8 mouse cellular contexts compared by ENCODE assay signal in the genomic region with DNA sequence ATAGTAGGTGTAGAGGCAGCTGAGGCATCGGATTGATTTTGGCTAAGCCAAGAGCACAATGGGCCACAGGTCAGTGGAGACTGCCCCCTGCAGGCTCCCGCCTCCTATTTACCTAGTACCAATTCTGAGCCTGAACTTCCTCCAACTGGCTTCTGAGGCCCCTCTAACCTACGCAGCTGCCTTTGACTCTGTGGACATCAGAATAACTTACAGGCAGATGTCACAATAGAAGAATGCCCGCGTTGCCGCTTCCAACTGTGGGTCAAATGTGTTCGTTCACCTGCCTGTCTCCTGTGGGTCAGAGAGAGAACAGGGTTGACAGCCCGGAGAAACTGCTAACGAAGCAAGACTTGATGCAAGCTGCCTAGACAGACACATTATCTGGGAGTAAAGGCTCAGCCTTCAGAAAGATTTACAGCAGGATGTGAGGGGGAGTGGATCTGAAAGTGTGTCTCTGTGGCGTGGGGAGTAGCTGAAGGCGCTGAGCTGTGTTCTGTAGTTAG.
A peak's percentile ranks its signal among the peaks of the same experiment; 100 is the strongest.
DNase-seq lines count a peak whose midpoint lies in the region.

No protein-coding gene starts in this region.

- DNase-seq in ovary, postnatal 36 days (ENCODE audit: low spot score): peak; percentile 59
- no peak for DNase-seq in ovary, postnatal 14 days (ENCODE audit: low spot score)
- DNase-seq in brain, adult 2 months (ENCODE audit: low read depth, low spot score): peak; percentile 85
- peak; percentile 56 to 74 for DNase-seq in frontal cortex, postnatal 36 days (ENCODE audit: low spot score in 2 of 2)
- peak; percentile 61 to 70 for DNase-seq in kidney, postnatal 25 days
- DNase-seq in lung, postnatal 10 days: peak; percentile 42
- DNase-seq in right cerebral cortex, adult 2 months (ENCODE audit: low spot score in 2 of 2): peak; percentile 44 to 61
- DNase-seq in urinary bladder, postnatal 10 days (ENCODE audit: low spot score): no peak

Comparison
In these comparisons a context has a peak if more than half of its experiments do, and no peak if none do; other contexts are left out.
1. DNase-seq: peak in ovary, postnatal 36 days (single experiment), brain, adult 2 months (single experiment), frontal cortex, postnatal 36 days (2 of 2), kidney, postnatal 25 days (2 of 2), lung, postnatal 10 days (single experiment) and right cerebral cortex, adult 2 months (2 of 2); none in ovary, postnatal 14 days (single experiment) and urinary bladder, postnatal 10 days (single experiment).